Mouse (Mus musculus) frontal cortex, adult 2 months (tissue): ENCODE data around the gene Fbxo42. TPM values are rescaled to one million over a fixed set of nuclear protein-coding genes. Genes with fewer than 3 reads are reported as not detected.
"Not testable (repeated sequence)": the region's sequence is repeated elsewhere in the genome, so short reads cannot be mapped to it uniquely, and the experiment has no call there.

Experiments
- DNase-seq, 2 experiments: peaks; one replicate each; pipeline ENCODE4 v3.0.0; 2022; ENCODE audit warnings: low spot score in 1 of 2; ENCODE audit errors: extremely low spot score in 1 of 2
- polyA plus RNA-seq: library from polyadenylated mRNA; depleted of rRNA; stranded (reverse); fragments of >200 nt; gene quantifications from 2 replicates; pipeline ENCODE4 v1.2.3, GENCODE M21; 2012

Fbxo42 gene
- polyA plus RNA-seq, 1 experiment, result 20.9 TPM

DNA sequence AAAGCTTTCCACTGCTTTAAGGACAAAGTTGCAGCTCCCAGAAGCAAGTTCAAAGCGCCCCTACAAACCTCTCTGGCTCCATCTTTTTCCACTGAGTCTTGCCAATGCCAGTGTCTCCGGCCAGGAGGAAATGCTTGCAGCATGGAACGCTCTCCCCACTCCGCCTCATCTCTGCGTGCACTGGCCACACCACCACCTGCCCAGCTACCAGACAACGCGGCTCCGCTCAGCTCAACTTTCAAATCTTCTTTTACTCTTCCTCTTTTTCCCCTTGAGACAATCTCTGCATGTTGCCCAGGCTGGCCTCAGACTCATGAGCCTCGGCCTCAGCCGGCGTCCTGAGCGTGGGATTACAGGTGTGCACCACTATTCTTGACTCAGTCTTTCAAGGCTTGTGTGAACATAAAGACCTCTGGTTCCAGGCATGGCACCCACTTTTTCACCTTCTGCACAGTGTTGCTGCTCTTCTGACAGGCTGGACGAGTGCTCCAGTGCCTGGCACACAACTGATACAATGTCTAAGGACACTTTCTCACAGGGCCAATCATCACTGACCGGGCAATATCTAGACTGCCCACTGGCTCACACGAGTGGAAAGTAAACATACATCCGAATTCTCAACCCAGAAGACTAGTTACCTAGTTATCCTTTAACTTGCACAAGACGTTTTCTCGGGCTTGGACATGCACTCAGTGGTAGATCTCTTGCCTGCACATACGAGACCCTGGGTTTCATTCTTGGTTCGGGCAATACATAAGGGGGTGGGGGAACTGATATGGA is 12.8 kb upstream of the Fbxo42 start:
- DNase-seq, result no peak

DNA sequence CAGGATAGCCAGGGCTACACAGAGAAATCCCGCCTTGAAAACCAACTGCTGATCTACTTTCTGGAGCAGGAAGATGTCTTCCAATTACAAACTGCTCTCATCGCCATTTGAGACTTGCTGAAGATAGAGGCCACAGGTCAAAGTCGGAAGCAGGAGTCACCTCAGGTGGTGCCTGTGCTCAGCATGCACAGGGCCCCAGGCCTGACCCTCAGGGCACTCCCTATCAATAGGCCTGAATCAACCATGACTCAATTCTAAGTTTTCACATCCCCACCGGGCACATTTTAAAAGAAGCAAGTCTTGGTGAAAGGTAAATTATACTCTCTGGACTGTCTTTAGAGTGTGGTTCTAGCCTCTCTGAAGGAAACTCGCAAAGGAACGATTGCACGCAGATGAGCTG is 11.6 kb upstream of the Fbxo42 start:
- no peak for DNase-seq

DNA sequence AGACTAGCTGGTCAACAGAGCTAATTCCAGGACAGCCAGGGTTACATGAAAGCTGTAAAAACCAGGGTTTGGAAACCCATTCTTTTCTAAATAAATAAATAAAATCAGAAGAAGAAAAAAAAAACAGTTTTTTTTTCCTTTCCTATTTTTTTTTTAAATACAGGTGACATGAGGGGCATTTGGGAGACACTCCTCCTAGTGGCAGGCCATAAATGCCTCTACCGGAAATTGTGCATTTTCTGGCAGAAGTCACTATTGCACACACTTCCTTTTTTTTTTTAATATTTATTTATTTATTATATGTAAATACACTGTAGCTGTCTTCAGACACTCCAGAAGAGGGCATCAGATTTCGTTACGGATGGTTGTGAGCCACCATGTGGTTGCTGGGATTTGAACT is 10.0 kb upstream of the Fbxo42 start:
- DNase-seq, result not testable (repeated sequence)

DNA sequence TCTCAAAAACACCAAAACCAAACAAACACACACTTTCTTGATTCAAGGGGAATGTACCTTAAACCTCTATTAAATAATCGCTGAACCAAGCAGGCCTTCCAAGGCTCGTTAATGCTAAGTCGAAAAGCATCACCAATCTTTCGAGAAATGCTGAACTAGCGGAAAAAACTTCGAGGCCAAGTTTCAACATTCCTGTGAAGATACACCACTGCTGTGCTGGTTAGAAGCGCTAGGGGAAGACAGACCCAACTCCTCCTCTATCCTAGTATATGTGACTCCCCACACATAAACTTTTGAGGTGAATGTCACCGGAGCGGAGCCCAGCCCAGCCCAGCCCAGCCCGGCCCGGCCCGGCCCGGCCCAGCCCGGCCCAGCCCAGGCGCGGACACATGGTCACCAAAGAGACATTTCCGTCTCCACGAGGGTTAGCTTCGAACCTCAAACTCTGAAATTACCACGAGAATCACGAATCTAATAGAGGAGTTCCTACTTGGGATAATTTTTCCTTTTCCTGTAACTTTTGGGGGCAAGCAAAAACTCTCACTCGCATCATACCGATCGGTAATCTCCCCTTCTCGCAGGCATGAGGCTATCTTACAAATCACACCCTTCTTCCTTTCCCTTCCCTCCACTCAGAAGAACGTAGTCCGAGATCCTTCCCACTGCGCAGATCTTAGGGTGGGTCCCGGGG is 9.1 kb upstream of the Fbxo42 start:
- DNase-seq, result no peak

DNA sequence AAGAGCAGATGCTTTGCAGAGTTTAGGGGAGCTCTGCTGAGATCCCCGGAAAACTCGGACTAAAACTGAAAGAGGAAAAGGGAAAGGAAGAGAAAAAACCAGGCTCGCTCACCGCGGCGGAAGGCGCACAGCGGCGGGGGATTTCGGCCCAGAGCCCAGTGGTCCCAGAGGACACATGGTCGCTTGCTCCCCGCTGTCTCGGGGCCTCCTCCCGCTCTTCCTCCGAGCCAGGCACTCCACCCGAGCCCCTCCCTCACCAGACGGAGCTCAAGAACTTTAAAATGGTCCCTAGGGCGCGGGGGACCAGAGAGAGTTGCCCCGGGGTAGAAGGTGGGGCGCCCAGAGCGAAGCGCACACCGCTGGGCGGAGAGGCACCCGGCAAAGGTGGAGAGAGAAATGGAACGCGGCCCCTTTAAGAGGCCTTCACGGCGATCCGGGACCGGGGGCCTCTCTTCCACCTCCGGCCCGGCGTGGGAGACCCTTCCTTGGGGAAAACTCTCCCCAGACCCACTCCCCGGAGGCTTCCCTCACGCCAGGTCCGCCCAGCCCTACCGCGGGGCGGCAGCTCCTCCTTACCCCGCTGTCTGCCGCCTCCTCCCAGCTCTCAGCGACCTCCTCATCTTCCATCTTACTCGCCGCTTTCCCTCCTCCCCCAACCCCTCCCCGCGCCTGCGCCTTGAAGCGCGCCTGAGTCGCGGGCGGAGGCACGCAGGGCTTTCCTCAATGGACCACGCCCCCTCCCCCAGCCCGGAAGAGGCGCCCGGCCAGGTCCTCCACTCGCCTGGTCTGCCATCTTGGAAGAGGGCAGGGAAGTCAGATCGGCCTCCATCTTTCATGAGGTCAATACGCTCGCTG is 8.4 kb upstream of the Fbxo42 start, which contains the start of gene Szrd1:
TSS of gene Szrd1 (minus strand) at position 660 of the 855 bp plus-strand sequence.
- DNase-seq, result peak; percentile 97 to 99

DNA sequence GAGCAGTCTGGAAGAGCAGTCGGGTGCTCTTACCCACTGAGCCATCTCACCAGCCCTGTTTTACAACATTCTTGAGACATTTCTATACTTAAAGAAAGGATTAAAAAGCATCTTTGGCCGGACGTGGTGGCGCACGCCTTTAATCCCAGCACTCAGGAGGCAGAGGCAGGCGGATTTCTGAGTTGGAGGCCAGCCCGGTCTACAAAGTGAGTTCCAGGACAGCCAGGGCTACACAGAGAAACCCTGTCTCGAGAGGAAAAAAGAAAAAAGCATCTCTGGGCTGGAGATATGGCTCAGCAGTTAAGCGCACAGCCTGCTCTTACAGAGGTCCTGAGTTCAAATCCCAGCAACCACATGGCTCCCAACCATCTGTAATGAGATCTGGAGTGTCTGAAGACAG is 7.4 kb upstream of the Fbxo42 start:
- not testable (repeated sequence) for DNase-seq

DNA sequence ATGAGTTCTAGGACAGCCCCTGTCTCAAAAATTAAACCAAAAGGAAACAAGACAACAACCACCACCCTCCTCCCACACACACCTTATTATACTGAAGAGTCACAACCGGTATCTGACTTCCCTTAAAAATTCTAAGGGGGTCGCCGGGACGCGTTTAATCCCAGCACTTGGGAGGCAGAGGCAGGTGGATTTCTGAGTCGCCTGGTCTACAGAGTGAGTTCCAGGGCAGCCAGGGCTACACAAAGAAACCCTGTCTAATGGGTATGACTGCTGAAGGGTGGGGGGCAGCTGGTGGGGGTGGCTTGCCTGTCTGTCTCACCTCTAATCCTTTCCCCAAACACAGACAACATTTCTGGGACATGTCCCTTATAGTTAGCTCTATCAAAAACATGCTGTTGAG is 6.7 kb upstream of the Fbxo42 start:
- DNase-seq, result no peak

DNA sequence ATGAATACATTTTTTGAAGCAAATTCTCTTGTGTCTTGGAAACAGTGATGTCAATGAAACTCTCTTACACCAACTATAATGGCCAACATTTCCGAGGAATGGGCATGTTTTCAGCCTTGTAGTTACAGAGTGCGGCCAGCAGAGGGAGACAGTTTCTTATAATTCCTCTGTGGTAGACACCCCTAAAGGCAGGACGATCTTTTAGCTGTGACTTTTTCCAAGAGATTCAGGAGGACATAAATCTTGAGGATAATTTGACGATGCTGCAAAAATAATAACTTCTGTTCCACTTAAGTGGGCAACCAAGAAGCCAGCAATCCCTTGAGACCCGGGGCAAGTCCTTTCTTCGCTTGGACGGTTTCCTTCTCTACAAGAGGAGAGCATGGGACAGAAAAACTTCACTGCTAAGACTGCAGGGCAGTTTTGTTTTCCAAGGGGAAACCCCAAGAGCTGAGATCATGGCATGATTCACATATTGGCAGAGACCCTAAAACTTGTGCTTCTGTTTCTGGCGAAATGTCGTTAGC is 5.4 kb upstream of the Fbxo42 start:
- DNase-seq, result peak in 1 of 2 experiments; percentile 90

DNA sequence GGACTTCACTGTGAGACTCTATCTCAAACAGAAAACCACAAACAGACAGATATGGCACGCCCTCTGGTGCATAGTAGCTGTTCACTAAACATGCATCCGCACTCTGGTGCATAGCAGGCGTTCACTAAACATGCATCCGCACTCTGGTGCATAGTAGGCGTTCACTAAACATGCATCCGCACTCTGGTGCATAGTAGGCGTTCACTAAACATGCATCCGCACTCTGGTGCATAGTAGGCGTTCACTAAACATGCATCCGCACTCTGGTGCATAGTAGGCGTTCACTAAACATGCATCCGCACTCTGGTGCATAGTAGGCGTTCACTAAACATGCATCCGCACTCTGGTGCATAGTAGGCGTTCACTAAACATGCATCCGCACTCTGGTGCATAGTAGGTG is 2.6 kb upstream of the Fbxo42 start:
- not testable (repeated sequence) for DNase-seq

DNA sequence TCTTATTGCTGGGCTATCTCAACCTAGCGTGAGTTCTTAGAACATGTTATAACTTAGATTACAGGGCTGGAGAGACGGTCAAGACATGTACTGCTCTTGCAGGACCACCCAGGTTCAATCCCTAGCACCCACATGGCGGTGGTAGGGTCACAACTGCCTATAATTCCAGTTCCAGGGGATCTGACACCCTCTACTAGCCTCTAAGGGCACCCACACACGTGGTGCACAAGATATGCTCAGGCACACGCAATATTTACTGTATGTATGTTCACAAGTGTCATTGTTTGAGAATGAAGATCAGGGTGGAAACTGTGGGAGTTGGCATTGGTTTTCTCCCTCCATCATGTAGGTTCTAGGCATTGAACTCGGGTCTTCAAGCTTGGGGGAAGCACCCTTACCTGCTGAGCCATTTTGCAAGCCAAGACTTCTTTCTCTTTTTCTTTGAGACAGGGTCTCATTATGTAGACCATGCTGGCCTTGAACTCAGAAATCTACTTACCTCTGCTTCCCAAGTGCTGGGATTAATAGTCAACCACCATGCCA is 1.2 kb upstream of the Fbxo42 start:
- no peak for DNase-seq

DNA sequence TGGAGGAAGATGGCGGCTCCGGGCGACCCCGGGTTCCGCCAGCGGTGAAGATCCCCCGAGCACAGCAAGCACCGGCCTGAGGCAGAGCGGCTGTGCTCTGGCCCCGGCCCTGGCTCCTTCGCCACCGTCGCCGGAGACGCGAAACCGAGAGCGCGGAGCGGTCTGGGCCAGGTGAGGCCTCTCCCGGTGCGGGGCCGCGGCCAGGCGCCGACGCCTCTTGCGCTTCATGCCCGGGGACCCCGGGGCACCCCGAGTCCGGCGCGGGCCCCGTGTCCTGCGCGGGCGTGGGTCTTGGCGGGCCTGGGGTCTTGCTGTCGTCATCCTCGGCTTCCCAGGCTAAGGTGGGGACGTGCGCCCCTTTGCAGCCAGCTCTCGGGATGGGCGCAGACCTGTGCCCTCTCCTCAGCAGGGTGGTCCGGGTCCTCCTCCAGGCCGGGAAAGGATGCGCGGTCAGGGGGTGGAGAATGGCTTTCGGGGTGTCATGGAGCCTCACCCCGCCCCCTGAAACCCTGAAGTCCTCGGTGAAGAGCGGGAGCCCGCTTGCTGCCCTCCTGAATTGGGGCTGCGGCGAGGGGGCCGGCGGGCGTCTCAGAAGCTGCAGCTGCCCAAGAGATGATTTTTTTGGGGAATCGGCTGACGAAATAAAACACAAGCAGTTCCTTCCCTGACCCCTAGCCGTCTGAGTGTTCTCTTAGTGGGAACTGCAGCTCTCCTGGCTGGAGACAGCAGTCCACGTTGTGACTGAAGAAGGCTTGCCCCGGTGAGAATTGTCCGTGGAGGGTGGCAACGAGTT is 492 bp downstream of the Fbxo42 start:
- DNase-seq, result no peak

DNA sequence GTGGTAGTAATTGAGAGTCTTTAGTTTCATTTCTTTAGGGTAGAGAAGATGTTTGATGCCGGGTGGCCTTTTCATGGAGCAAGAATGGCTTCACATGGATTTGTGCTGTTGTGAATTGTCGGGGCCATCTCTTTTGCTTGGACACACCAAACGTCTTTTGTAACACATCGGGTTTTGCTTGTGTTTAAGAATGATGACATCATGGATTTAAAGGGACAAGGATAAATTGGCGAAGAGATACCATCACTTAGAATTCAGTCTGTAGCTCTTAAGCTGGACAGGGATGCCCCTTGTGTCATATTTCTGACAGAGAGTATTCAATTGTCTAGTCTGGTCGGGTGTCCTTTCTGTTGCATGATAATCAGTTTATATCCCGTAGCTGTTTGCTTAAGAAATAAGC is 1.4 kb downstream of the Fbxo42 start:
- no peak for DNase-seq

DNA sequence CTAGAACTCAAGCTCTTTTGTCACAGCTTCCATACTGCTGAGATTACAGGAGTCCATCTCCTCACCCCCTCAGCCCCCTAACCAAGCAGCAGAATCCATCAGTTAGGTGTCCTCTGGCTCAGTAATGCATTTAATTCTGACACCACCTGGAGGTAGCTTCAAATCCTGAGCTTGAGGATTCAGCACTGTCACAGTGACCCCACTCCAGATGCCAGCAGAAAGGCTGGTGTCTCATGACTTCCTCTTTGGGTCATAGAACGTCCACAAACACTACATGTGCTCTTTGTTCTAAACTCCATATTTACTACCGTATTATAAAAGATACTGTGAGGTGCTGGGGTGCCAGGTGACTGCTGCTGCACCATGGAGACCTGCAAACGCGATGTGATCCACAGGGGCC is 9.8 kb downstream of the Fbxo42 start:
- DNase-seq, result no peak

DNA sequence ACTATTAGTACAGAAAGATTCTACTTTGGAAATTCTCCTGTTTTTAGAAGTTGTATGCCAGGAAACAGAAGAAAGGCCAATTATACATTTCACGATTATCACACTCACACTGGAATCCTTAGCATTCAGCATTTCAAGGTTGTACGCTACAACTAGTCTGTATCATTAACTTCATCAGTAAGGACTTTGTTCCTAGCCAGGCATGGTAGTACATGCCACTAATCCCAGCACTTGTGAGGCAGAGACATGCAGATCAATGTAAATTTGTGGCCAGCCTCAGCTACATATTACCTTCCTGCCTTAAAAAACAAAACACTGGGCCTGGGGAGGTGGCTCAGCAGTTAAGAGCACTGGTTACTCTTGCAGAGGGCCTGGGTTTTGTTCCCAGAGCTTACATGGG is 10.9 kb downstream of the Fbxo42 start:
- no peak for DNase-seq

DNA sequence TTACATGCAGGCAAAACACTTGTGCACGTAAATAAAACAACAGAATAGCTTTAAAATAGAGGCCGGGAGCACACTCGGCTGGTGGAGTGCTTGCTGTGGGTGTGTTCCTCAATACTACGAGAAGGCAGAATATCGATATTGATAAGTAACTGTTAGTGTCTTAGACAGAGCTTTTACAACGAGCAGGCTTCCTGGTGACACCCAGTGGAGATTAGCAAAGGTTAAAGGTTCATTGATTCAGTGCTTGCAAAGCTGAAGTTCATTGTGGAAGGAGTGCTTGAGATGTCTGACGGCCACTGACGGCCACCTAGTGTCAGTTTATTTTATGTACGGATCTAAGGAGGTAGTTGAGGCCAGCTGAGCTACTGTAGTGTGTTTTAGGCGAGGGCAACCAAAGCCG is 11.4 kb downstream of the Fbxo42 start:
- no peak for DNase-seq

DNA sequence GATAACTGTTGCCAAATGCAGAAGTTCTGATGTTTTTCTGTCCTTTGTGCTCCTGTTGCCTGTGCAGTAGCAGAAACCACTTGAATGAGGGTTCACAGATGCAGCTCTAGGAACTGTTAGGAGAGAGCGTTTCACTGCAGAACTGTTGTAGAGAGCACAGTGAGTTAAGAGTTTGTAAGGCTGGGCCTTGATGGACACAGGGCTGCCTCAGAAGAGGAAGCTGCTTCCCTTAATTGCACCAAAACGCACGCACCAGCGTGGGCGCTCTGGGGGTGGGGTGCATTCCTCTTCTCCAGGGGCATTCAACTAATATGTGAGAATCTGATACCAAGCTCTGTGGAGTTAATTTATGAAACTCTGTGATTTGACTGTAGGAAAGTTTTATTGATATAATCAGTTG is 12.0 kb downstream of the Fbxo42 start:
- no peak for DNase-seq

DNA sequence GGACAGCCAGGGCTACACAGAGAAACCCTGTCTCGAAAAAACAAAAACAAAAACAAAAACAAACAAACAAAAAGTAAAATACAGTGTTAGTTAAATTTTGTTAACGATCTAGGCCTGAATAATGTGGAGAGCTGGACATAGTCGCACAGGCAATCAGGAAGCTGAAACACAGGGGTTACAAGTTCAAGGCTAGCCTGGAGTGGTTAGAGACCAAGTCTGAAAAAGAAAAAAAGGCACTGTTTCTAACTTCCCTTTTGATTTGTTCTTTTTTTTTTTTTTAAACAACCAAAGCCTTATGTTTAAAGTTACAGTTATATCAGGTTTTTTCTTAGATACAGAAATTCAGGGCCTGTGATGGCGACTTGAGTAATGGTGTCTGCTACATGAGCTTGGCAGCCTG is 12.5 kb downstream of the Fbxo42 start:
- no peak for DNase-seq

DNA sequence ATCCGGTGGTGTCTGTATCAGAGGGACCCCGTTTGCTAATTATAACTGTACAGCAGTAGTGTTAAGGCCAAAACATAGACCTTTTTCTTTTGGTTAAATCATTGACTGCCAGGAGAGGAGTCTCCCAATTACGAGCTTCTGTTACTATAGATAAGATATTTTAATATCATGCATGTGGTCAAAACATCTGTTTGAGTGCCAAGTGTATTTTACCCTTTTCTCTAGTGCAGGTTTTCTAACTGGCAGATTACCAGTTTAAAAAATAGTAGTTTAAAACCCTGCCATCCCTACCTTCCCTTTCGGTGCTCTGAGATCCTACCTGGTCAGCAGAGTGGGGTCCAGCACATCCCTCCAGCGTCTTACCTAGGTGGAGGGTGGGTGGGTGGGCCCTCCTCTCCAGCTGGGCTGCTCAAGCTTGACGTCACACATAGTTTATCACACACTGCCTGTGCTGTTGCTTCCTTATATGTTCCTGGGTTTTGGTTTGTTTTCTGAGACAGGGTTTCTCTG is 14.0 kb downstream of the Fbxo42 start:
- DNase-seq, result no peak

DNA sequence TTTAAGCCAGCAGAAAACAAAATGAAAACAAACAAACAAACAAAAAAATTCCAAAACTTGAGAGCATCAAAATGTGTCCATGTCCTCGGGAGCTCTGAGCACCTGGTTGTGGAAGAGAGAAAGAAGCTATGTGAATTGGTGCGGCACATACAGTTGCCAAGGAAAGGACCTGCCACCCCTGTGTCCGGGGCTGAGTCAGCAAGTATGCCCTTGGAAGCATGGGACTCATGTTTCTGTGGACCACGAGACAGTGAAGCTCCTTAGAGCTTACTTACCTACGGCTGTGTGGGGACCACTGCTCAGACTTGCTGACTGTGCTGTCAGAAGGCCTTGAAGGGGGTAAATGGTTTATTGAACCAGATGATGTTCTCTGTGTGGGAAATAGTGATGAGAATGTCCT is 16.0 kb downstream of the Fbxo42 start:
- DNase-seq, result no peak
